Mouse (Mus musculus) thymus, adult 2 months (tissue): Measurements from ENCODE around the gene Gria4.

Experiments
- CTCF ChIP-seq: fragments of 200-500 bp; IDR thresholded peaks from 2 replicates; pipeline ENCODE4 v1.5.1; 2012; ENCODE audit warnings: mild to moderate bottlenecking, control low read depth, low read length, moderate library complexity, borderline replicate concordance; ENCODE audit not compliant: control insufficient read depth, poor library complexity, insufficient read depth; ENCODE audit errors: extremely low read depth
- POLR2A ChIP-seq: fragments of 200-500 bp; IDR thresholded peaks from 2 replicates; pipeline ENCODE4 v1.6.1; 2012; ENCODE audit warnings: mild to moderate bottlenecking, low read length, control low read depth, moderate library complexity; ENCODE audit not compliant: control insufficient read depth, poor library complexity, insufficient read depth; ENCODE audit errors: extremely low read depth

GRCm38 (mm10) chr9:4375828-4376639 lies 420.0 kb downstream of the Gria4 start, which contains the start of gene Msantd4:
- TF ChIP-seq CTCF, result peak; percentile 49; the same call in 1 of the 2 replicates
- TF ChIP-seq POLR2A, result peak; percentile 26; the same call in 1 of the 2 replicates
